Mouse (Mus musculus) ES-E14 (cell line): ENCODE data around the gene Rpl9-ps6.

Source experiments
- CHD2 ChIP-seq: IDR thresholded peaks from 2 replicates; pipeline ENCODE4 v1.6.1; 2014; ENCODE audit warnings: mild to moderate bottlenecking, low read depth, low read length, inconsistent platforms
- MAFK ChIP-seq: IDR thresholded peaks from 2 replicates; pipeline ENCODE4 v1.6.1; 2014; ENCODE audit warnings: mild to moderate bottlenecking, low read depth, low read length, inconsistent platforms; ENCODE audit not compliant: insufficient read depth

GRCm38 (mm10) chr19:32476712-32477052, 10.3 kb upstream of the Rpl9-ps6 start:
- no peak for TF ChIP-seq MAFK
- TF ChIP-seq CHD2, result no peak
